Mouse (Mus musculus) hindbrain, embryonic 16.5 days (tissue): ENCODE data around the gene Olfr282. TPM values are rescaled to one million over a fixed set of nuclear protein-coding genes. Genes with fewer than 3 reads are reported as not detected.

ENCODE experiments used
- ATAC-seq: fragments of 200-750 bp; cut with Nextera tagmentation; 2 replicates; pipeline ENCODE4 v1.8.0; 2017; ENCODE audit warnings: moderate TSS enrichment, moderate library complexity
- H3K27ac ChIP-seq: fragments of 300-500 bp; sonication (generic); 2 replicates; pipeline ENCODE4 v1.5.1; 2014; ENCODE audit warnings: low read depth, mild to moderate bottlenecking, control low read depth, low read length, moderate library complexity
- H3K27me3 ChIP-seq: fragments of 300-500 bp; sonication (generic); replicated peaks from 2 replicates; pipeline ENCODE4 v1.6.1; 2014; ENCODE audit warnings: low read length; ENCODE audit not compliant: control insufficient read depth, insufficient read depth
- H3K36me3 ChIP-seq: fragments of 300-500 bp; sonication (generic); 2 replicates; pipeline ENCODE4 v1.6.1; 2014; ENCODE audit warnings: mild to moderate bottlenecking, low read length, moderate library complexity, mixed read lengths; ENCODE audit not compliant: control insufficient read depth, insufficient read depth
- H3K4me1 ChIP-seq: fragments of 300-500 bp; sonication (generic); 2 replicates; pipeline ENCODE4 v1.6.1; 2014; ENCODE audit warnings: low read depth, low read length; ENCODE audit not compliant: control insufficient read depth, insufficient read depth
- H3K4me2 ChIP-seq: fragments of 300-500 bp; sonication (generic); 2 replicates; pipeline ENCODE4 v1.6.1; 2014; ENCODE audit warnings: mild to moderate bottlenecking, low read length, control low read depth, moderate library complexity
- H3K4me3 ChIP-seq: fragments of 300-500 bp; sonication (generic); 2 replicates; pipeline ENCODE4 v1.5.1; 2014; ENCODE audit warnings: mild to moderate bottlenecking, low read length, control low read depth, moderate library complexity
- H3K9ac ChIP-seq: fragments of 300-500 bp; sonication (generic); 2 replicates; pipeline ENCODE4 v1.6.1; 2014; ENCODE audit warnings: low read depth, mild to moderate bottlenecking, control low read depth, low read length, moderate library complexity
- H3K9me3 ChIP-seq: fragments of 300-500 bp; sonication (generic); 2 replicates; pipeline ENCODE4 v1.6.1; 2014; ENCODE audit warnings: mild to moderate bottlenecking, low read length, moderate library complexity; ENCODE audit not compliant: control insufficient read depth
- WGBS: fragments of 180-500 bp; shearing (Covaris S2); extraction: QIAGEN DNeasy Blood & Tissue Kit; methylation state at CpG from one replicate; pipeline ENCODE4 v1.1.7; 2014; 5-methylcytosine and 5-hydroxymethylcytosine counted together
- polyA plus RNA-seq: library from polyadenylated mRNA; unstranded; fragments of >200 nt; fragmentation: Nextera tagmentation; extraction: Ambion mirVana; gene quantifications from 2 replicates; pipeline ENCODE4 v1.2.1, GENCODE M21; 2015

Olfr282 gene
- polyA plus RNA-seq, 1 experiment from 2014 or later, result not detected

DNA sequence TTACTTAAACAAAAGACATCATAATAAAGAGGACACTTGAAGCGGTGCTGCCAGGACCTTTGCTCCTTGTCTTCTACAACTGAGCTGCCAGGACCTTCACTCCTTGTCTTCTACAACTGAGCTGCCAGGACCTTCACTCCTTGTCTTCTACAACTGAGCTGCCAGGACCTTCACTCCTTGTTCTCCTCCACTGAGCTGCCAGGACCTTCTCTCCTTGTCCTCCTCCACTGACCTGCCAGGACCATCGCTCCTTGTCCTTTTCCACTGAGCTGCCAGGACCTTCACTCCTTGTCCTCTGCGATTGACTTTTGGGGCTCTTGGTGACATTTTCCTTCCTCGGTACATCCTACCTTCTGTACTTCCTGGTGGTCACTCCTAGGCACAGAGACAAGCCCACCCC lies 17.5 kb downstream of the Olfr282 start:
- no peaks in the 10 kb centered on the region for H3K27me3 ChIP-seq
- no peaks in the 10 kb centered on the region for H3K36me3 ChIP-seq
- no peaks in the 10 kb centered on the region for H3K4me1 ChIP-seq
- H3K27ac ChIP-seq, result no peak overlapping the region
- no peak overlapping the region for H3K4me2 ChIP-seq
- WGBS, result 53% methylated on average over 4 of the region's 4 CpGs
- H3K4me3 ChIP-seq, result no peak overlapping the region
- ATAC-seq, result no peak
- H3K9me3 ChIP-seq, result no peaks in the 10 kb centered on the region
- no peak overlapping the region for H3K9ac ChIP-seq

DNA sequence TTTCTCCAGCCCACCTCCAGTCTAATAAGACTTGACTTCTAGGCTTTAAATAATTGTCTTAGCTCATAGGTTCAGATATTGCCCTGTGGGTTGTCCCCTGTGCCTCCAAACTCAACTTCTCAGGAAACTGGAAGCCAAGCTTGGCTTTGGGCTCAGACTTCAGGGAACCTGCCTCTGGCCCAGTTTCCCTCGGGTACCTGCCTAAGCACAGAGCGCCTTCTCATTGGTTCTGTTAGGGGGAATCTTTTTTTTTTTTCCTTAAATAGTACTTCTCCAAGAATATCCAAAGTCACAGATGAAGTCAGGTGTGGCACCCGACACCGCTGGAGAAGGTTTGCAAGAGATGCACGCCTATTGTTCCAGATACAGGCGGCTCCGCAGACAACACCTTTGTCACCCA lies 21.3 kb downstream of the Olfr282 start, which contains the start of gene Olfr281:
Gene Olfr281, plus strand, starts transcription at position 301 of the 400 bp plus-strand sequence.
- 94% methylated on average over 7 of the region's 7 CpGs for WGBS
- Histone ChIP-seq H3K9ac (no peak within 1 kb of the TSS), H3K4me1 (no peaks in the 10 kb centered on the region), H3K27ac (no peak within 1 kb of the TSS), H3K4me3 (no peak within 1 kb of the TSS), H3K27me3 (no peaks in the 10 kb centered on the region), H3K9me3 (no peaks in the 10 kb centered on the region), H3K36me3 (no peaks in the 10 kb centered on the region), H3K4me2 (no peak within 1 kb of the TSS)
- ATAC-seq, result no peak

DNA sequence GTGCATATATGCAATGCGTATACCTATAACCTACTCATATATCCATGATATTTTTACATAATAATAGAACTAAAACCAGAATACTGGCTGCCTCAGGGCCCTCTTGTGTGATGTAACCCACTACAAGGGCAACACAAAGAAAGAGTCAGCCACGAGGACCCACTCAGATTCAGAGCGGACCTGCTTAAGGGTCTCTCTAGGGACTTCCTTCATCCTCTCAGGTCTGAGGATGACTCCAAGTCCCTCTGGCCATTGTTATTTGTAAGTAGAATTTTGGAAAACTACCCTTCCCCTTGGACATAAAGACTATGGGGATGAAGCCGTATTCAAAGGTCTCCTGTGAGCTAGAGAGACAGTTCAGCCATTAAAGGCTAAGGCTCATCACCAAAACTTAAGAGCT lies 38.6 kb downstream of the Olfr282 start, which contains the start of gene OR5BS1P:
Gene OR5BS1P, plus strand, starts transcription at position 301 of the 400 bp plus-strand sequence.
- Histone ChIP-seq H3K27me3 (no peaks in the 10 kb centered on the region), H3K4me1 (no peaks in the 10 kb centered on the region), H3K4me2 (no peak within 1 kb of the TSS), H3K36me3 (no peaks in the 10 kb centered on the region), H3K27ac (no peak within 1 kb of the TSS), H3K9me3 (no peaks in the 10 kb centered on the region), H3K9ac (no peak within 1 kb of the TSS), H3K4me3 (no peak within 1 kb of the TSS)
- 88% methylated on average over 4 of the region's 4 CpGs for WGBS
- no peak for ATAC-seq

DNA sequence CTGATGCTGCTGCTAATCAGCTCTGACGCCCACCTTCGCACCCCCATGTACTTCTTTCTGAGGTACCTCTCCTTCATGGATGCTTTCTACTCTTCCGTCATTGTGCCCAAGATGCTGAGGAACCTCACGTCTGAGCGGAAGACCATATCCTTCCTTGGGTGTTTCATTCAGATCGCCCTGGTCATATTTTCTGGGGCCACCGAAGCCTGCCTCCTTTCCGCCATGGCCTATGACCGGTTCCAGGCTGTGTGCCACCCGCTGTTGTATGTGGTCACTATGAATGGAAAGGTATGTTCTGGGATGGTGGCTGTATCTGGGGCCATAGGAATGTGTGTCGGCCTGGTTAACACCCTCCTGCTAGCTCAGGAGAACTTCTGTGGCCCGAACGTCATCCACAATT lies 40.5 kb downstream of the Olfr282 start:
- no peak for ATAC-seq
- H3K9me3 ChIP-seq, result no peaks in the 10 kb centered on the region
- WGBS, result 93% methylated on average over 13 of the region's 13 CpGs
- no peaks in the 10 kb centered on the region for H3K36me3 ChIP-seq
- H3K27me3 ChIP-seq, result no peaks in the 10 kb centered on the region
- H3K9ac ChIP-seq, result no peak overlapping the region
- H3K4me3 ChIP-seq, result no peak overlapping the region
- H3K4me1 ChIP-seq, result no peaks in the 10 kb centered on the region
- H3K4me2 ChIP-seq, result no peak overlapping the region
- no peak overlapping the region for H3K27ac ChIP-seq

DNA sequence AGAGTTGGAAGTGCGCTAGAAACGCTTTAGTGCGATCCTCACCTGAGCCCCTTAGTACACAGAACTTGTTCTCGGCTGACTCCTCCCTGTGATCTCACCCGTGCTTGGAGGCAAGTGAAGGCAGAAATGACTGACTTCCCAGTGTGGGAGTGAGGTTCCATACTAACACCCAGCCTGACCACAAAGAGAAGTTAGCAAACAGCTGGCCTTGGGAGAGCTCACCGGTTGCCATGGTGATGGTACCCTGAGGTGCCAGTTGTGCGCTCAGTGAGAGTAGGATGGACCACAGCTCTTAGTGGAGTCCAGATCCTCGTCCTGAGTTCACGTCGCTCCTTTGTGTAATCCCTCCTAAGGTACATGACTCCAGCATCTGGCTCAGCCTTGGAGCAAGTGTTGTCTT lies 43.9 kb downstream of the Olfr282 start:
- H3K36me3 ChIP-seq, result no peaks in the 10 kb centered on the region
- 76% methylated on average over 10 of the region's 10 CpGs for WGBS
- no peak for ATAC-seq

DNA sequence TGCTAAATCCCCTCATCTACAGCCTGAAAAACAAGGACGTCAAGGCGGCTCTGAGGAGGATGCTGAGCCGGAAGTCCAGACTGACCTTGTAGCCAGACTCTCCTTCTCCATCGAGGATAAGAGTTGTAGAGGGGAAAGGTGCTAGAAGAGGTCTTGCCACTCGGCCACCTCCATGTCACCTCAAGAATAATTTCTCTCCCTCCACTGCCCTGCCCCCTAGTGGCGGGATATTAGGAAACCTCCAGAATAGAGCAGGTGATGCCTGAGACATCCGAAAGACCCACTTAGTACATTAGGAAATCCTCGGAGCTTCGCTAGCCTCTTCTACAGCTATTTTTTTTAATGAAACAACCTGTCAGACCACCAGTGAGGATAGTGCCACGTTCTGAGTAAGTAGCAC lies 44.4 kb downstream of the Olfr282 start:
- Histone ChIP-seq H3K27ac (no peak overlapping the region), H3K4me1 (no peaks in the 10 kb centered on the region), H3K9me3 (no peaks in the 10 kb centered on the region), H3K27me3 (no peaks in the 10 kb centered on the region), H3K9ac (no peak overlapping the region), H3K36me3 (no peaks in the 10 kb centered on the region), H3K4me2 (no peak overlapping the region), H3K4me3 (no peak overlapping the region)
- WGBS, result 60% methylated on average over 10 of the region's 10 CpGs
- ATAC-seq, result no peak

More for the DNA sequence above, 43.9 kb downstream of the Olfr282 start:
- Histone ChIP-seq H3K9ac (no peak overlapping the region), H3K4me3 (no peak overlapping the region), H3K27me3 (no peaks in the 10 kb centered on the region), H3K4me2 (no peak overlapping the region), H3K27ac (no peak overlapping the region), H3K9me3 (no peaks in the 10 kb centered on the region), H3K4me1 (no peaks in the 10 kb centered on the region)

DNA sequence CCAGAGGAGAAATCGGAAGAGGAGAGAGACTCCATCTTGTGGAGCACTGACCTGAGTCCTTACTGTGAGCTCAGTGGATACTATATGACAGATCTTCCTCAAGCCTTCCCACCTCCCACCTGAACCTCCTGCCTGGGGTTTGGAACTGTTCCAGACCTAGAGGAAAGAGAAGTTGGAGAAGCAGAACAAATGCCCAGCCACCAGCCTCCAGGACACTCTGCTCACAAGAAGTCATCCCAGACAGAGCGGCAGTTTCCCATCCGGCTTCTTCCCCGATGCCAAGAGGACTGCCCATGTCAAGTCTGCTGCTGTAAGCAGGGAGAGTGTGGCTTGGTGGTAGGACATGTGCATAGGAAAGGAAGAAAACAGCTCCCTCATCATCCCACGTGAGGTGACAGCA lies 45.3 kb downstream of the Olfr282 start:
- H3K36me3 ChIP-seq, result no peaks in the 10 kb centered on the region
- no peak overlapping the region for H3K4me3 ChIP-seq
- 75% methylated on average over 5 of the region's 5 CpGs for WGBS
- H3K27me3 ChIP-seq, result no peaks in the 10 kb centered on the region
- no peak for ATAC-seq
- H3K27ac ChIP-seq, result no peak overlapping the region
- H3K9ac ChIP-seq, result no peak overlapping the region
- no peak overlapping the region for H3K4me2 ChIP-seq
- H3K9me3 ChIP-seq, result no peaks in the 10 kb centered on the region
- no peaks in the 10 kb centered on the region for H3K4me1 ChIP-seq

DNA sequence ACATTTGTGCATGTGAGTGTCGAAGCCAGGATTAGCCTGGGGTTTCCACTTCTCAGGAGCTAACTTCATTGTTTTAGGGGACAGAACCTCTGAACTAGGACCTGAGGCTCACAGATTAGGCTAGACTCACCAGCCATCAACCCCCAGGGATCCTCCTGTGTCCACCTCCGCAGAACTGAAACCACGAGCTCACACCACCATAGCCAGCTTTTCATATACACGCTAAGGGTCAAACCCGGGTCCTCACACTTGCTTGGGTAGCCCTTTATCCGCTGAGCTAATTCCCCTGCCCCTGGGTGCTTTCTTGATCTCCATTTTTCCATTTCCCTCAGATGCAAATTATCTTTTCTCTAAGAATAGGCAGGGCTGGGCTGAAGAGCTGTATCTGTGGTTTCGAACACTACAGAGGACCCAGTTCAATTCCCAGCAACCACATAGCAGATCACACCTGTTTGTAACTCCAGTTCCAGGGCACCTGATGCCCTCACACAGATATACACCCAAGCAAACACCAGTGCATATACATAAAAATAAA lies 48.6 kb downstream of the Olfr282 start:
- Histone ChIP-seq H3K9ac (no peak overlapping the region), H3K4me2 (no peak overlapping the region)
- 79% methylated on average over 7 of the region's 7 CpGs for WGBS

DNA sequence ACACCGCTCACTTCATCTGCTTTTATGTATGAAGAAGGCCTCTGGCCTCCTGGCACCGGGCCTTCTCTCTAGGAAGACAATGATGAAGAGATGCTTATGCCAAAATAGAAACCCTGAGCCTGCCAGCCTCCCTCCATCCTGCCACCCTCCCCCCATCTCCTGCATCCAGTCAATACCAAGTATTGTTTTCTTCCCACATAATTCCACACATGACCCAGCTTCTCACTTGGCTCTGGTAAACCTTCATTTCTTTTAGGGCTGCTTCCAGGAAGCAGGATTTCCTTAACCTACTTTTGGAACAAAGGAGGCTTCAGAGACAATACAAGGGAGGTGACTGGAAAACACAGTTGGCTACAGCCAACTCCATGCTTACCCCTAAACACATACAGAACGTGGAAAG lies 51.7 kb downstream of the Olfr282 start, which contains the start of gene Lalba:
Gene Lalba, minus strand, starts transcription at position 21 of the 400 bp plus-strand sequence.
- Histone ChIP-seq H3K36me3 (no peaks in the 10 kb centered on the region), H3K4me1 (no peaks in the 10 kb centered on the region), H3K9ac (no peak within 1 kb of the TSS), H3K9me3 (no peaks in the 10 kb centered on the region), H3K4me2 (no peak within 1 kb of the TSS), H3K27ac (no peak within 1 kb of the TSS), H3K27me3 (no peaks in the 10 kb centered on the region), H3K4me3 (no peak within 1 kb of the TSS)
- no peak for ATAC-seq
- 67% methylated on average over 3 of the region's 3 CpGs for WGBS

More for the DNA sequence above, 48.6 kb downstream of the Olfr282 start:
- no peak for ATAC-seq
- no peaks in the 10 kb centered on the region for H3K9me3 ChIP-seq
- no peaks in the 10 kb centered on the region for H3K4me1 ChIP-seq
- no peak overlapping the region for H3K27ac ChIP-seq
- H3K4me3 ChIP-seq, result no peak overlapping the region
- no peaks in the 10 kb centered on the region for H3K27me3 ChIP-seq
- H3K36me3 ChIP-seq, result no peaks in the 10 kb centered on the region
